Mouse (Mus musculus): ENCODE results near the gene Emsy. TPM values are rescaled to one million over a fixed set of nuclear protein-coding genes. Genes with fewer than 3 reads are reported as not detected.
A peak's percentile ranks its signal among the peaks of the same experiment; 100 is the strongest.

Emsy gene
- total and polyA plus RNA-seq, 2 experiments from 2014 or later: 26.8 to 52.4 TPM

- H3K9ac ChIP-seq: no peak overlapping the region
- no peak overlapping the region for H3K4me2 ChIP-seq (ENCODE audit: low read depth)
- H3K4me3 ChIP-seq (ENCODE audit: low read depth, low read length): no peak overlapping the region
- ATAC-seq (no peak), DNase-seq (no peak)
- no peak overlapping the region for H3K27ac ChIP-seq (ENCODE audit: low read depth, low read length)
- H3K4me1 ChIP-seq (ENCODE audit: insufficient read depth): no peaks in the 10 kb centered on the region
- 66% methylated on average over 5 of the region's 5 CpGs for WGBS
- no peaks in the 10 kb centered on the region for H3K36me3 ChIP-seq (ENCODE audit: insufficient read depth)
- TF ChIP-seq CTCF (IDR thresholded peaks at IDR 0.05; ENCODE audit: low read depth): no peak
- no peaks in the 10 kb centered on the region for H3K27me3 ChIP-seq (ENCODE audit: insufficient read depth, low read length)
- no peaks in the 10 kb centered on the region for H3K9me3 ChIP-seq (ENCODE audit: low read length)
Observed at GRCm38 (mm10) chr7:98698041-98698440, 41.5 kb upstream of the Emsy start.

- Histone ChIP-seq H3K4me3 (ENCODE audit: low read depth, low read length) (no peak overlapping the region), H3K9me3 (ENCODE audit: low read length) (no peaks in the 10 kb centered on the region), H3K4me1 (ENCODE audit: insufficient read depth) (no peaks in the 10 kb centered on the region), H3K4me2 (ENCODE audit: low read depth) (no peak overlapping the region), H3K27ac (ENCODE audit: low read depth, low read length) (no peak overlapping the region), H3K9ac (no peak overlapping the region), H3K36me3 (ENCODE audit: insufficient read depth) (no peaks in the 10 kb centered on the region), H3K27me3 (ENCODE audit: insufficient read depth, low read length) (no peaks in the 10 kb centered on the region)
- no peak for DNase-seq
- peak; percentile 38; the same call in 1 of the 2 replicates for ATAC-seq
- TF ChIP-seq CTCF (IDR thresholded peaks at IDR 0.05; ENCODE audit: low read depth): peak; percentile 62
- 13% methylated on average over 2 of the region's 2 CpGs for WGBS
Observed at GRCm38 (mm10) chr7:98697496-98697895, 40.9 kb upstream of the Emsy start.

DNA sequence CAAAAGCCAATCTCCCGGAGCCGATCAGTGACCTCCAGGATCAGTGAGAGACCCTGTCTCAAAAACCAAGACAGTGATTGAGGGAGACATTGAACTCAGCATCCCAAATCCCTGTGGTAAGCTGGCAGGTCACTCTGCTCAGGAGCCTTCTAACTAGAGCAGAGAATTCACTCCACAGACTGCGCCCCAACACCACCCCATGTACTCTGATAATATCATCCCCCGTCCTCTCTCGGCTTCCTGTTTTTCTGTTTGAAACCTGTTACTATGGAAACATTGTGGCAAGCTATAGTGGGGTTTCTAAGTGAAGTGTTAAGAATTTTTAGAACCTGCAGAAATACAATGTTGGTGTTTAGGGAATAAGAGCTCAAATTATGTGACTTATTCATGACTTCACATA is 37.5 kb upstream of the Emsy start:
- DNase-seq: no peak
- WGBS: 74% methylated on average over 5 of the region's 5 CpGs
- no peak overlapping the region for H3K9ac ChIP-seq
- H3K9me3 ChIP-seq (ENCODE audit: low read length): no peaks in the 10 kb centered on the region
- no peak overlapping the region for H3K4me3 ChIP-seq (ENCODE audit: low read depth, low read length)
- TF ChIP-seq CTCF (IDR thresholded peaks at IDR 0.05; ENCODE audit: low read depth): no peak
- H3K4me2 ChIP-seq (ENCODE audit: low read depth): no peak overlapping the region
- H3K27me3 ChIP-seq (ENCODE audit: insufficient read depth, low read length): no peaks in the 10 kb centered on the region
- no peaks in the 10 kb centered on the region for H3K4me1 ChIP-seq (ENCODE audit: insufficient read depth)
- no peak overlapping the region for H3K27ac ChIP-seq (ENCODE audit: low read depth, low read length)
- no peaks in the 10 kb centered on the region for H3K36me3 ChIP-seq (ENCODE audit: insufficient read depth)
- ATAC-seq: peak; percentile 32; the same call in 1 of the 2 replicates

DNA sequence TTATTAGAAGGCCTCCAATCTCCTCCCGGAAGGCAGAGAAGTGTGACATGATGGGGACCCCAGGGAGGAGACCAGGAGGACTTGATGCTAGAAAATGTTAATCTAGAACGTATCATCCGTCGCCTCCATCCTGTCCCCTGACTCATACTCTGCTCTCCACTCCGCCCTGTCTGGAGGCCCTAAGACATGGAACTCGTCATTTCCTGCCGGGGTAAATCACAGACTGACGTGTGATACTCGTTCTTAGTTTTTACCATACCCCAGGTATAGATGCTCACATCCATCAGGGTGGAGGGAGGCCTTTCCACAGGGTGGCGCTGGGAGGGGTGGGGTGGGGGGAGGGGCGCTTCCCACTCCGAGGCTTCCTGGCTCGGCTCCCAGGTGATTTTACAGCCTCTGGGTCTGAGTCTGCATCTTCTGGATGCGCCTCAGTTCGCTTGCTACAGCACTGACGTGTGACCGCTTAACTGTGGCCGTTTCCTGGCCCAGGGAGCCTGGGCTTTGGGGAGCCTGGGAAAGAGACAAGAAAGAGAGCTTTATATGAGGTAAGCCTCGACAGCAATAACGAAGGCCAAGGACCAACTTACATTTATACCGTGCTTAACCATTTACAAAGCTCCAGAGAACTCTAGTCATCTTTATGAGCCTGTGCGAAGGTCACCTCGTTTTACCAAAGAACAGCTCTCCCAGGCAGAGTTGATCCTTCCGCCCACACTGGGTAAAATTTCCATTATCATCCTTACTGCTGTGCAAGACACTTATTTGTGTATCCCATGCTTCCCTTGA is 36.4 kb upstream of the Emsy start:
- Histone ChIP-seq H3K9ac (no peak overlapping the region), H3K4me2 (ENCODE audit: low read depth) (no peak overlapping the region; the same call in 1 of the 2 replicates), H3K9me3 (ENCODE audit: low read length) (no peaks in the 10 kb centered on the region), H3K4me3 (ENCODE audit: low read depth, low read length) (no peak overlapping the region), H3K36me3 (ENCODE audit: insufficient read depth) (no peaks in the 10 kb centered on the region), H3K27me3 (ENCODE audit: insufficient read depth, low read length) (no peaks in the 10 kb centered on the region), H3K4me1 (ENCODE audit: insufficient read depth) (no peaks in the 10 kb centered on the region), H3K27ac (ENCODE audit: low read depth, low read length) (no peak overlapping the region)
- TF ChIP-seq CTCF (IDR thresholded peaks at IDR 0.05; ENCODE audit: low read depth): no peak
- 47% methylated on average over 24 of the region's 24 CpGs for WGBS
- ATAC-seq: no peak
- DNase-seq: no peak

GRCm38 (mm10) chr7:98690831-98691230 is 34.2 kb upstream of the Emsy start:
- ATAC-seq (no peak), DNase-seq (no peak)
- Histone ChIP-seq H3K27me3 (ENCODE audit: insufficient read depth, low read length) (no peaks in the 10 kb centered on the region), H3K9ac (no peak overlapping the region), H3K36me3 (ENCODE audit: insufficient read depth) (no peaks in the 10 kb centered on the region), H3K27ac (ENCODE audit: low read depth, low read length) (no peak overlapping the region), H3K9me3 (ENCODE audit: low read length) (no peaks in the 10 kb centered on the region), H3K4me3 (ENCODE audit: low read depth, low read length) (no peak overlapping the region), H3K4me2 (ENCODE audit: low read depth) (no peak overlapping the region), H3K4me1 (ENCODE audit: insufficient read depth) (no peaks in the 10 kb centered on the region)
- TF ChIP-seq CTCF (IDR thresholded peaks at IDR 0.05; ENCODE audit: low read depth): no peak
- WGBS: 11% methylated on average over 3 of the region's 3 CpGs

- ATAC-seq (no peak), DNase-seq (no peak)
- no peak overlapping the region for H3K4me3 ChIP-seq (ENCODE audit: low read depth, low read length)
- no peaks in the 10 kb centered on the region for H3K27me3 ChIP-seq (ENCODE audit: insufficient read depth, low read length)
- H3K36me3 ChIP-seq (ENCODE audit: insufficient read depth): no peaks in the 10 kb centered on the region
- no peak overlapping the region for H3K4me2 ChIP-seq (ENCODE audit: low read depth)
- H3K9ac ChIP-seq: no peak overlapping the region
- no peaks in the 10 kb centered on the region for H3K4me1 ChIP-seq (ENCODE audit: insufficient read depth)
- TF ChIP-seq CTCF (IDR thresholded peaks at IDR 0.05; ENCODE audit: low read depth): no peak
- H3K27ac ChIP-seq (ENCODE audit: low read depth, low read length): no peak overlapping the region
- WGBS: 94% methylated on average over 1 of the region's 1 CpGs
- H3K9me3 ChIP-seq (ENCODE audit: low read length): no peaks in the 10 kb centered on the region
Observed at GRCm38 (mm10) chr7:98690126-98690525, 33.5 kb upstream of the Emsy start.

GRCm38 (mm10) chr7:98685895-98686294 is 29.3 kb upstream of the Emsy start:
- peak; percentile 50 for TF ChIP-seq CTCF (IDR thresholded peaks at IDR 0.05; ENCODE audit: low read depth)
- Histone ChIP-seq H3K27me3 (ENCODE audit: insufficient read depth, low read length) (no peaks in the 10 kb centered on the region), H3K27ac (ENCODE audit: low read depth, low read length) (no peak overlapping the region), H3K9ac (no peak overlapping the region), H3K9me3 (ENCODE audit: low read length) (no peaks in the 10 kb centered on the region), H3K4me1 (ENCODE audit: insufficient read depth) (no peaks in the 10 kb centered on the region), H3K4me3 (ENCODE audit: low read depth, low read length) (no peak overlapping the region), H3K4me2 (ENCODE audit: low read depth) (no peak overlapping the region), H3K36me3 (ENCODE audit: insufficient read depth) (no peaks in the 10 kb centered on the region)
- 52% methylated on average over 13 of the region's 13 CpGs for WGBS
- peak; percentile 81 for ATAC-seq
- DNase-seq: peak; percentile 32

Measured in forebrain, postnatal 0 days (tissue).